Mouse (Mus musculus) heart, embryonic 13.5 days (tissue): ENCODE data around the gene Nrm. TPM values are rescaled to one million over a fixed set of nuclear protein-coding genes. Genes with fewer than 3 reads are reported as not detected.

ENCODE experiments used
- ATAC-seq: fragments of 200-750 bp; cut with Nextera tagmentation; 2 replicates; pipeline ENCODE4 v1.8.0; 2017; ENCODE audit warnings: moderate TSS enrichment; ENCODE audit not compliant: insufficient number of reproducible peaks, low FRiP score, low TSS enrichment; ENCODE audit errors: extremely low read depth
- H3K27ac ChIP-seq: fragments of 300-500 bp; sonication (generic); replicated peaks from 2 replicates; pipeline ENCODE4 v1.5.1; 2015; ENCODE audit warnings: moderate library complexity, mild to moderate bottlenecking, inconsistent platforms
- H3K27me3 ChIP-seq: fragments of 300-500 bp; sonication (generic); replicated peaks from 2 replicates; pipeline ENCODE4 v1.6.1; 2015; ENCODE audit warnings: mild to moderate bottlenecking, inconsistent platforms
- H3K36me3 ChIP-seq: fragments of 300-500 bp; sonication (generic); 2 replicates; pipeline ENCODE4 v1.6.1; 2015; ENCODE audit warnings: mild to moderate bottlenecking, inconsistent platforms
- H3K4me1 ChIP-seq: fragments of 300-500 bp; sonication (generic); 2 replicates; pipeline ENCODE4 v1.6.1; 2015; ENCODE audit warnings: inconsistent platforms
- H3K4me2 ChIP-seq: fragments of 300-500 bp; sonication (generic); 2 replicates; pipeline ENCODE4 v1.6.1; 2015; ENCODE audit warnings: inconsistent platforms, mild to moderate bottlenecking, moderate library complexity
- H3K4me3 ChIP-seq: fragments of 300-500 bp; sonication (generic); 2 replicates; pipeline ENCODE4 v1.5.1; 2015; ENCODE audit warnings: moderate library complexity, mild to moderate bottlenecking, inconsistent platforms
- H3K9ac ChIP-seq: fragments of 300-500 bp; sonication (generic); 2 replicates; pipeline ENCODE4 v1.6.1; 2015; ENCODE audit warnings: inconsistent platforms, mild to moderate bottlenecking, moderate library complexity
- H3K9me3 ChIP-seq: fragments of 300-500 bp; sonication (generic); 2 replicates; pipeline ENCODE4 v1.6.1; 2016; ENCODE audit warnings: inconsistent platforms
- WGBS: fragments of 180-500 bp; shearing (Covaris S2); methylation state at CpG from one replicate; pipeline ENCODE4 v1.1.7; 2015; ENCODE audit warnings: mixed read lengths; 5-methylcytosine and 5-hydroxymethylcytosine counted together
- polyA plus RNA-seq: library from polyadenylated mRNA; unstranded; fragments of >200 nt; fragmentation: Nextera tagmentation; extraction: Ambion mirVana; gene quantifications from 2 replicates; pipeline ENCODE4 v1.2.1, GENCODE M21; 2015

Gene Nrm
- polyA plus RNA-seq, 1 experiment from 2014 or later = 43.5 TPM

DNA sequence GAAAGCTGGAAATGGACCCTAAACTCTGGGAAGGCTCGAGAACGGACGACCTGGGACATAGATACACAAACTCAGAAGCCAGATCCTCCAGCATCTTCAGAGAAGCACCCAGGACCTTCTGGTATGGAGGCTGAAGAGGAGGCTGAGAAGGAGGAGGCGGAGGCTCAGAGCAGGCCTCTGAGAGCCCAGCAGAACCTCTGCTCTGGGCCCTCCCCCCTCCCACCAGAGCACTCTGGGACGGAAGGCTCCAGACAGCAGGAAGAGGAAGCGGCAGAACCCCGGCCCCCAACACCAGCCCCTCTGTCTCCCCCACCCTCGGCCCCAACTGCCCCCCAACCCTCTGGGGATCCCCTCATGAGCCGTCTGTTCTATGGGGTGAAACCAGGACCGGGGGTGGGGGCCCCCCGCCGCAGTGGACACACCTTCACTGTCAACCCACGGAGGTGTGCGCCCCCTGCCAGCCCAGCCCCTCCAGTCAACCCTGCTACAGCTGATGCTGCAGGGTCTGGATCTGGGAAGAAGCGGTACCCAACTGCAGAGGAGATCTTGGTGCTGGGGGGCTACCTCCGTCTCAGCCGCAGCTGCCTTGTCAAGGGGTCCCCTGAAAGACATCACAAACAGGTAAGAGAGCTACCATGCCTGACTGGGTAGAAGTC, 7.2 kb downstream of the Nrm start:
- H3K27me3 ChIP-seq = no peaks in the 10 kb centered on the region
- 23% methylated on average over 15 of the region's 17 CpGs for WGBS
- H3K4me3 ChIP-seq = peak overlapping the region; percentile 68
- H3K4me1 ChIP-seq = peaks cover 72% of the 10 kb centered on the region
- H3K9ac ChIP-seq = peak overlapping the region; percentile 91
- no peak for ATAC-seq
- H3K27ac ChIP-seq = peak overlapping the region; percentile 97
- peaks cover 30% of the 10 kb centered on the region for H3K36me3 ChIP-seq
- H3K9me3 ChIP-seq = no peaks in the 10 kb centered on the region
- peak overlapping the region; percentile 96 for H3K4me2 ChIP-seq

DNA sequence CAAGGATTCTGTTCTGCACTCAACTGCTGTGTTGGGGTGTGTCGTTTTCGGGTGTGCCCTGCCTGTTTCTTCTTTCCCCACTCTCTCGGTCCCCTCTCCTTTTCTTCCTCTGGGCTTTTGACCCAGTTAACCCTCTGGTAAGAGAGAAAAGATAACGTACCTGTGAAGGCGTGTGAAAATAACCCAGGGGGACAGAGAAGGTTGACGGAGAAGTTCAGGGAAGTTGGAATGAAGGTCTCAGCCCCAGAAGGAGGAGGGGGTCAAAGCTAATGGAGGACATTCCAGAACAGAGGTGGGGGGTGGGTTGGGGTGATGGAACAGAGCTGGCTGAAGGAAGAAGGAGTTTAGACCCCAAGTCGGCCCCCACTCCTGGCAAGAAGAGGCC, 7.8 kb downstream of the Nrm start:
- peak overlapping the region; percentile 97 for H3K27ac ChIP-seq
- peak overlapping the region; percentile 96 for H3K4me2 ChIP-seq
- no peaks in the 10 kb centered on the region for H3K27me3 ChIP-seq
- WGBS = 5% methylated on average over 7 of the region's 7 CpGs
- H3K4me3 ChIP-seq = peak overlapping the region; percentile 68
- peak overlapping the region; percentile 91 for H3K9ac ChIP-seq
- H3K4me1 ChIP-seq = peaks cover 78% of the 10 kb centered on the region
- ATAC-seq = no peak
- H3K36me3 ChIP-seq = peaks cover 33% of the 10 kb centered on the region
- no peaks in the 10 kb centered on the region for H3K9me3 ChIP-seq

DNA sequence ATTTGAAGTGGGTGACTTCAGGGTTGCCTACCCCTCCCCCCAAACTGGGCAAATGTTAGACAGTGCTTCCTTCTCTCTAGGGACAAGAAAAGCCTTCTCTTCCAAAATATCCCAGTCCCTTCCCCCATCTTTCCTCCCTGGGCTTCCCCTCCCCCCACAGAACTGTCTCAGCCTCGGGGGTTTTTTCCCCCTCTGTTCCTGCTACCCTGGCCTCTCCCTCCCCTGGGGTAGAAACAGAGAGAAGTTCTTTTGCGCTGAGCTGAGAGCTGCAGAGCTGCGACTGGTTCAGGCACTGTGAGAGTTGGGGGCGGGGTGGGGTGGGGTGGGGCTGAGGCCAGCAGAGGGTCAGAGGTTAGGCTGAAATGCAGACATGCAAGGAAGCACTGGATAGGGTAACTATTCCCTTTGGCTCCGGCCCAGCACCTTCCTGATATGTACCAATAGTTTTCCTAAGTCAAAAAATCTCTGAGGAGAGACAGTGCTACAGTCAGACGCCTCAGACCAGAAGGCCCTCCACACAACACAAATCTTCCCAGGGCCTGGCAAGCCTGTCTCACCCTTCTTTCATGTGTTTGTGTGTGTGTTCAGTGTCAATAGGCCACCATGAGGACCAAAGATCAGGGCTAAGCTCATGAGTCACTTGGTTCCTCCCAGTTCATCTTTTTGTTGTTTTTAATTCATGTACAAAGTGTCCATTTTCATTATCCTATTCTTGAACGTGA, 8.4 kb downstream of the Nrm start:
- no peaks in the 10 kb centered on the region for H3K27me3 ChIP-seq
- no peaks in the 10 kb centered on the region for H3K9me3 ChIP-seq
- peak overlapping the region; percentile 68 for H3K4me3 ChIP-seq
- H3K27ac ChIP-seq = peak overlapping the region; percentile 97
- peaks cover 39% of the 10 kb centered on the region for H3K36me3 ChIP-seq
- H3K4me1 ChIP-seq = peaks cover 78% of the 10 kb centered on the region
- ATAC-seq = no peak
- H3K9ac ChIP-seq = peak overlapping the region; percentile 91
- H3K4me2 ChIP-seq = peak overlapping the region; percentile 96
- WGBS = 4% methylated on average over 7 of the region's 7 CpGs

DNA sequence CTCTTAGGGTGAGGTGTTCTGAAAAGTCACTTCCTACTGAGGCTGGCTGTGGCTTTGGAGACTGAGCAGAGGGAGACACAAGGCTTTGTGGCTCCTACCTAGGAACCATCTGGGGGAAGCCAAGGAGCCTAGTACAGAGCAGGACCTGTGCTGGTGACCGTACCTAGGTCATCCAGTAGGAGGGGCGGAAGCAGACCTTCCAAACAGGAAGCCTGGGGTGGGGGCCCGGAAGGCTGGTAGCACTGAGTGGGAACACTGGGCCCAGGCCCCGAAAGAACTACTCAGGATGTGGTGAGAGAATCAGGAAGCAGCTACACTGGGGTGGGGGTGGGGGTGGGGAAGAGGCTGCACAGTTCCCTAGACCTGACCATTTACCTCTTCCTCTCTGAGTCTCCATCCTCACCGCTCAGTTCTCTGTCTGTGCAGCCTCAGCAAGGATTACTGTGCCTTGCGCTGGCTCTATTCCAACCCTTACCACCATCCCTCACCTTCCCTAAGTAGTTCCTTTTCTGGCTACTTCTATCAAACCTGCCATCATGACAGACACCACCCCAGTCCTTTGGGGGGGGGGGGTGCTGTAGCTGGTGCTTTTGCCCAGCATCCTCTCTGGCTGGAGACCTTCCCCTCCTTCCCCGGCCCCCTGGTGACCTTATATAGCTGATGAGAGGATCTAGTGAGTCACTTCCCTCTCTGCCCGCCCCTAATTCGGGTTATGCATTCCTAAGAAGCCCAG, 9.2 kb downstream of the Nrm start:
- peak overlapping the region; percentile 97 for H3K27ac ChIP-seq
- H3K36me3 ChIP-seq = peaks cover 47% of the 10 kb centered on the region
- ATAC-seq = no peak; the same call in 1 of the 2 replicates
- peaks cover 70% of the 10 kb centered on the region for H3K4me1 ChIP-seq
- peak overlapping the region; percentile 96 for H3K4me2 ChIP-seq
- 28% methylated on average over 9 of the region's 9 CpGs for WGBS
- H3K9ac ChIP-seq = peak overlapping the region; percentile 91
- H3K27me3 ChIP-seq = no peaks in the 10 kb centered on the region
- H3K4me3 ChIP-seq = peak overlapping the region; percentile 68
- H3K9me3 ChIP-seq = no peaks in the 10 kb centered on the region

DNA sequence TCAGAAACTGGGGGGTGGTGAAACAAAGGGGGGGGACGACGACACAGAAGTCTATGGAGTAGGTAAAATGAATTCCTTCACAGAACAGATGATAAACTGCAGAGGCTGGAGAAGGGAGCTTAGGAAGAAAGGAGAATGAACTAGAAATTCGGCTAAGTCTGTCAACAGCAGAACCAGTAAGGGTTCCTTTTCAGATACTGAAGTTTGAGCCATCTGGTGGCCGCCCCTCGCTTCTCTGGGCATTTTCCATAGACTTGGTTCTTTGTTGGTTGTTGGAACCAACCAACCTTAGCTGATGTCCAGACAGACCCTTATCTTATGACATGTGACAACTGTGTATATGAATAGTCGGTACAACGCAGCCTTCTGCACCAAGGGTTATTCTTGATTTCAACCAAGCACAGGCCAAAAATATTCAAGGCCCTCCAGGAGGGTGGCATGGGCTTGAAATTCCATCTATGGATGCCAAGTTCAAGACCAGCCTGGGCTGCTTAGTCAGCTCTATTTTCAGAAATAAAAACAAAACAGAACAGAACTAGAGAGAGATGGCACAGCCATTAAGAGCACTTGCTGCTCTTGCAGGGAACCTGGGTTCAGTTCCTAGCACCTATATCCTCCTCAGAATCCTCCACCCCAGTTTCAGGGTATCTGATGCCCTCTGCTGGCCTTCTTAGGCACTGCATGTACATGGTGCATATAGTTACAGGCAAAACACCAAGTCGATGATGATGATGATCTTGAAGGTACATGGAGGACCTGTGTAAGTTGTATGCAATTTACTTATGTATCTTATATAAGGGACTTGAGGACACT, 10.0 kb downstream of the Nrm start:
- Histone ChIP-seq H3K36me3 (peaks cover 53% of the 10 kb centered on the region), H3K4me1 (peaks cover 70% of the 10 kb centered on the region), H3K27me3 (no peaks in the 10 kb centered on the region), H3K9ac (peak overlapping the region; percentile 91), H3K9me3 (no peaks in the 10 kb centered on the region), H3K4me3 (peak overlapping the region; percentile 68), H3K4me2 (peak overlapping the region; percentile 96), H3K27ac (peak overlapping the region; percentile 97)
- ATAC-seq = no peak
- 53% methylated on average over 8 of the region's 8 CpGs for WGBS

DNA sequence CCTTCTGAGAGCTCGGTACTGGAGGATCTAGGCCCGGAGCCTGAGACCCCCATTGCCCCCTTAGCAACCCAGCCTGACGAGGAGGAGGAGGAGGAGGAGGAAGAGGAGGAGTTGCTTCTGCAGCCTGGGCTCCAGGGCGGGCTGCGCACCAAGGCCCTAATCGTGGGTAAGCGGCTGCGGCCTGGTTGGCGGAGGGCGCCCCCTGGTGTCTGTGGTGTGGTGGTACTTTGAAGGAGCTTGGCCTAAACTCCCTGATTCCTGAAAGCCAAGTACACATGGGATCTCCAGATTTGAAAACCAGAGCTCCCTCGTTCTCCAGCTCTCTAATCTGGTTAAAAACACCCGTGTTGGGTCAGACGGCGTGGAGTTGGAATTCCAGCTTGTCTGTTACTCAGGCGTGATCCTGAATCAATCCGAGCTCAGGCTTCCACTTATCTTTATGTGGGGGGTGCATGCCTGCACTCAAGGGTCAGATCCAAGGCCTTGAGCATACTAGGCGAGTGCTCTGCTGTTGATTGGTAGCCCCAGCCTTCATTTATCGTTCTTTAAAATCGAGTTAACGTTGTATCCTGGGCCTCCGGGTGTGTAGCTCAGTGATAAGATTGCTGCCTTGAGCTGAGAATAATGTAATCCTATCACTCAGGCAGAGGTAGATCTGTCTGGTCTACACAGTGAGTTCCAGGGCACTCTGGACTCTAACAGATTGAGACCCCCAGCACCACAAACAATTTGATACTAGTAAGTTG, 12.8 kb downstream of the Nrm start:
- Histone ChIP-seq H3K9ac (peak overlapping the region; percentile 68), H3K27ac (peak overlapping the region; percentile 20; the same call in 1 of the 2 replicates), H3K9me3 (no peaks in the 10 kb centered on the region), H3K27me3 (no peaks in the 10 kb centered on the region), H3K4me1 (peaks cover 49% of the 10 kb centered on the region), H3K4me2 (peak overlapping the region; percentile 40), H3K4me3 (peak overlapping the region; percentile 24; the same call in 1 of the 2 replicates), H3K36me3 (peaks cover 58% of the 10 kb centered on the region)
- 23% methylated on average over 21 of the region's 21 CpGs for WGBS
- no peak; the same call in 1 of the 2 replicates for ATAC-seq

DNA sequence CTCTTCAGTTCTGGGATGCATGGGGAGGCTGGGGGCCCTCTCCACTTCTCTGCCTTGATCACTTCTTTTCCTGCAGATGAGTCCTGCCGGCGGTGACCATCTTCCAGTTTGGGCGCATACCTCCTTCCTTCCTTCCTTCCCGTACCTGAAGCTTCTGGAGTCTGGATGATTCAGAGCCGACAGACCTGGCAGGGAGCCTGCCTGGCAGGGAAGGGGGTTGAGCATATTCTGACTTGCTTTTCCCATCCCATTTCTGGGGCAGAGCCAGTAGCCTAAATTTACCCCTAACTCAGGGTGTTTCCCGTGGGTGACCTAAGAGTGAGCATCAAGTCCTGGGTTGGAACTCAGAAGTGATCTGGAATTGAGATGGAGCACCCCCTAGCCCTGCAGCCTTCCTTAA, 13.6 kb downstream of the Nrm start:
- H3K4me1 ChIP-seq = peaks cover 42% of the 10 kb centered on the region
- H3K9me3 ChIP-seq = no peaks in the 10 kb centered on the region
- 0 out of 2 replicates have a peak overlapping the region, but pooled peaks have one; percentile 0 for H3K9ac ChIP-seq
- H3K4me3 ChIP-seq = no peak overlapping the region
- no peak for ATAC-seq
- H3K27me3 ChIP-seq = no peaks in the 10 kb centered on the region
- H3K36me3 ChIP-seq = peaks cover 58% of the 10 kb centered on the region
- 84% methylated on average over 6 of the region's 6 CpGs for WGBS
- no peak overlapping the region for H3K4me2 ChIP-seq
- no peak overlapping the region for H3K27ac ChIP-seq

DNA sequence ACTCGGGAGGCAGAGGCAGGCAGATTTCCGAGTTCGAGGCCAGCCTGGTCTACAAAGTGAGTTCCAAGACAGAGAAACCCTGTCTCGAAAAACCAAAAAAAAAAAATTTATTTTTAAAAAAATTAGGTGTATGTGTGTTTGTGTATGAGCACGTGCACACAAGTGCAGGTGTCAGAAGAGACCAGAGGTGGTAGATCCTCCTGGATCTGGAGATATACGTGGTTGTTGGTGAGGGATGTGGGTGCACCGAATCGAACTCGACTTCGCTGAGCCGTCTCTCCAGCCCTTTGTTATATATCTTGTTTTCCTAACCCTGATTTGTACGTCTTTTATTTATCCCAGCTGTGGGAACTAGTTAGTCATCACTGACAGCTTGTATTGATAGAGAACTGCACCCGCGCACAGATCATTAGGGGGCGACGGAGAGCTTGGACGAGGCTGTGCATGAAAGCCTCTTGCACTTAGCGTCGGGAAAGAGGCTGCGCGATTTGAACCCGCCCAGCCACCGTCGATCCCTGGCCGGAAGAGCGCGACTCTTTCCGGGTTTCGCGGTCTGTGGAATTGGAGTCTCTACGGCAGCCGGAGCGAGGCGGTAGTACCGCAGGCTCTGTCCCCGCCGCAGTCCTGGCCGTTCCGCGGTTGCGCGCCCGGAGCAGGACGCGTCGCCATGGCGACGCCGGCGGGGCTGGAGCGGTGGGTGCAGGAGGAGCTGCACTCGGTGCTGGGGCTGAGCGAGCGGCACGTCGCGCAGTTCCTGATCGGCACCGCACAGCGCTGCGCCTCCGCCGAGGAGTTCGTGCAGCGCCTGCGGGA, 18.3 kb downstream of the Nrm start, which contains the start of gene Dhx16:
Gene Dhx16 (plus strand): TSS at position 575 of the 813 bp plus-strand sequence.
- peak within 1 kb of the TSS; percentile 70 for H3K27ac ChIP-seq
- peaks cover 11% of the 10 kb centered on the region for H3K4me1 ChIP-seq
- 5% methylated on average over 66 of the region's 66 CpGs for WGBS
- ATAC-seq = peak; percentile 83
- peak within 1 kb of the TSS; percentile 99 for H3K4me3 ChIP-seq
- H3K27me3 ChIP-seq = no peaks in the 10 kb centered on the region
- no peaks in the 10 kb centered on the region for H3K9me3 ChIP-seq
- peaks cover 57% of the 10 kb centered on the region for H3K36me3 ChIP-seq
- H3K9ac ChIP-seq = peak within 1 kb of the TSS; percentile 94
- peak within 1 kb of the TSS; percentile 92 for H3K4me2 ChIP-seq

DNA sequence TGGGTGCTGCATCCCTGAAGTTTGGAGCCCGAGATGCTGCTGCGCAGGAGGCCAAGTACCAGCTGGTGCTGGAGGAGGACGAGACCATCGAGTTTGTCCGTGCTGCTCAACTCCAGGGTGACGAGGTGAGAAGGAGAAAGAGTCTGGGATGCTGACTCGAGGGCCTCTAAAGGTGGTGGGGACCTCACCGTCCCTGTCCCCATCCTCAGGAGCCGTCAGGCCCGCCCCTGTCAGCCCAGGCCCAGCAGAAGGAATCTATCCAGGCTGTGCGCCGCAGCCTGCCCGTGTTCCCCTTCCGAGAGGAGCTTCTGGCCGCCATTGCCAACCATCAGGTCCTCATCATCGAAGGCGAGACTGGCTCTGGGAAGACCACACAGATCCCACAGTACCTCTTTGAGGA, 21.8 kb downstream of the Nrm start:
- H3K9me3 ChIP-seq = no peaks in the 10 kb centered on the region

DNA sequence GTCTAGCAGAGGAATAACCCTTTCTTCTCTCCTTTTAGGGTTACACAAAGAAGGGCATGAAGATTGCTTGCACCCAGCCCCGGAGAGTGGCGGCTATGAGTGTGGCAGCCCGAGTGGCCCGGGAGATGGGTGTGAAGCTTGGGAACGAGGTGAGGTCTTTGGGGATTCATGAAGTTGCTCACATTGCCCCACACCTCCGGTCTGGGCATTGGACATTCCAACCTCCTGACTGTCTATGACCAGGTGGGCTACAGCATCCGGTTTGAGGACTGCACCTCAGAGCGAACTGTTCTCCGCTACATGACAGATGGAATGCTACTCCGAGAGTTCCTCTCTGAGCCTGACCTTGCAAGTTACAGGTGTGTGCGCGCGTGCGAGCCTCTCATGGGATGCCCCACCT, 22.7 kb downstream of the Nrm start:
- WGBS = 95% methylated on average over 14 of the region's 14 CpGs
- Histone ChIP-seq H3K4me3 (no peak overlapping the region), H3K9me3 (no peaks in the 10 kb centered on the region), H3K27me3 (no peaks in the 10 kb centered on the region), H3K36me3 (peaks cover 74% of the 10 kb centered on the region), H3K4me2 (no peak overlapping the region), H3K4me1 (peaks cover 11% of the 10 kb centered on the region), H3K27ac (no peak overlapping the region), H3K9ac (no peak overlapping the region)
- no peak for ATAC-seq

More for the DNA sequence above, 21.8 kb downstream of the Nrm start:
- 89% methylated on average over 17 of the region's 17 CpGs for WGBS
- no peak for ATAC-seq
- no peak overlapping the region for H3K4me2 ChIP-seq
- no peaks in the 10 kb centered on the region for H3K27me3 ChIP-seq
- peaks cover 65% of the 10 kb centered on the region for H3K36me3 ChIP-seq
- H3K4me1 ChIP-seq = peaks cover 11% of the 10 kb centered on the region
- H3K9ac ChIP-seq = no peak overlapping the region
- no peak overlapping the region for H3K27ac ChIP-seq
- H3K4me3 ChIP-seq = no peak overlapping the region
